Mouse (Mus musculus) thymus, postnatal 25 days (tissue): ENCODE data around the gene Tmem87b.

Experiments
- DNase-seq: peaks from one replicate; pipeline ENCODE4 v3.0.0; 2022

Gene Tmem87b

GRCm38 (mm10) chr2:128892180-128892721 lies 74.3 kb downstream of the Tmem87b start:
- peak; percentile 15 for DNase-seq

GRCm38 (mm10) chr2:128902843-128903242 lies 84.9 kb downstream of the Tmem87b start:
- no peak for DNase-seq

GRCm38 (mm10) chr2:128903661-128904060 lies 85.7 kb downstream of the Tmem87b start:
- no peak for DNase-seq
